Mouse (Mus musculus) central nervous system, embryonic 11.5 days (tissue): ENCODE data around the gene Arrb2. TPM values are rescaled to one million over a fixed set of nuclear protein-coding genes. Genes with fewer than 3 reads are reported as not detected.

Experiments
- polyA plus RNA-seq: library from polyadenylated mRNA; depleted of rRNA; stranded (reverse); fragments of >200 nt; gene quantifications from 2 replicates; pipeline ENCODE4 v1.2.3, GENCODE M21; 2012; rRNA removed

Gene Arrb2
- 49.1 and 64.2 TPM in 2 replicates for polyA plus RNA-seq

GRCm38 (mm10) chr11:70432048-70432894 is at the start of gene Arrb2:
Gene Arrb2, plus strand, starts transcription at chr11:70432635.

GRCm38 (mm10) chr11:70409594-70410296 is 22.7 kb upstream of the Arrb2 start, which contains the start of gene Pelp1:
Gene Pelp1, minus strand, starts transcription at chr11:70410031.

GRCm38 (mm10) chr11:70451797-70452498 is 19.5 kb downstream of the Arrb2 start, which contains the start of gene Med11:
Gene Med11, plus strand, starts transcription at chr11:70451919.

GRCm38 (mm10) chr11:70458688-70459600 is 26.5 kb downstream of the Arrb2 start, which contains the start of gene Zmynd15:
Gene Zmynd15, plus strand, starts transcription at chr11:70459433.

GRCm38 (mm10) chr11:70459601-70460101 is 27.2 kb downstream of the Arrb2 start, which contains the start of gene Cxcl16:
Gene Cxcl16, minus strand, starts transcription at chr11:70459984.

Other genes starting within 250 kb of the Arrb2 start
- gene Slc16a11, start 219.9 kb upstream of the Arrb2 start, polyA plus RNA-seq, result 0.35 and 0.47 TPM in 2 replicates
- 11.0 and 43.0 TPM in 2 replicates for gene Slc16a13, start 211.6 kb upstream of the Arrb2 start, polyA plus RNA-seq
- gene Bcl6b, start 202.8 kb upstream of the Arrb2 start, polyA plus RNA-seq, result 5.3 and 7.2 TPM in 2 replicates
- gene 0610010K14Rik, start 194.7 kb upstream of the Arrb2 start, polyA plus RNA-seq, result 152 and 226 TPM in 2 replicates
- 11.4 and 21.8 TPM in 2 replicates for gene Gm21988, start 192.8 kb upstream of the Arrb2 start, polyA plus RNA-seq
- 3.4 and 39.5 TPM in 2 replicates for gene Rnasek, start 192.8 kb upstream of the Arrb2 start, polyA plus RNA-seq
- gene Alox12, start 177.3 kb upstream of the Arrb2 start, polyA plus RNA-seq, result 2.6 and 3.1 TPM in 2 replicates
- gene Alox12e, start 110.0 kb upstream of the Arrb2 start, polyA plus RNA-seq, result not detected in 2 replicates
- 0.18 and 0.55 TPM in 2 replicates for gene Alox15, start 80.6 kb upstream of the Arrb2 start, polyA plus RNA-seq
- gene Pelp1, start 22.6 kb upstream of the Arrb2 start, polyA plus RNA-seq, result 34.7 and 45.0 TPM in 2 replicates
- gene Med11, start 19.3 kb downstream of the Arrb2 start, polyA plus RNA-seq, result 37.6 and 48.2 TPM in 2 replicates
- 0.47 and 0.52 TPM in 2 replicates for gene Zmynd15, start 26.8 kb downstream of the Arrb2 start, polyA plus RNA-seq
- 1.7 and 2.2 TPM in 2 replicates for gene Cxcl16, start 27.3 kb downstream of the Arrb2 start, polyA plus RNA-seq
- gene Tm4sf5, start 72.6 kb downstream of the Arrb2 start, polyA plus RNA-seq, result 1.2 and 1.3 TPM in 2 replicates
- 0.22 and 0.30 TPM in 2 replicates for gene Vmo1, start 82.0 kb downstream of the Arrb2 start, polyA plus RNA-seq
- gene Gltpd2, start 86.6 kb downstream of the Arrb2 start, polyA plus RNA-seq, result 0.25 and 0.60 TPM in 2 replicates
- gene Psmb6, start 92.7 kb downstream of the Arrb2 start, polyA plus RNA-seq, result 450 and 522 TPM in 2 replicates
- not detected in 2 replicates for gene Gm40193, start 100.3 kb downstream of the Arrb2 start, polyA plus RNA-seq
- gene Pld2, start 107.4 kb downstream of the Arrb2 start, polyA plus RNA-seq, result 7.3 and 9.7 TPM in 2 replicates
- 51.8 and 75.5 TPM in 2 replicates for gene Mink1, start 130.2 kb downstream of the Arrb2 start, polyA plus RNA-seq
- gene 4930544D05Rik, start 183.2 kb downstream of the Arrb2 start, polyA plus RNA-seq, result not detected in 2 replicates
- gene Chrne, start 186.6 kb downstream of the Arrb2 start, polyA plus RNA-seq, result not detected in 2 replicates
- 0.71 and 1.1 TPM in 2 replicates for gene Gp1ba, start 206.5 kb downstream of the Arrb2 start, polyA plus RNA-seq
- gene Rnf167, start 214.6 kb downstream of the Arrb2 start, polyA plus RNA-seq, result 65.1 and 75.1 TPM in 2 replicates
- gene Slc25a11, start 214.8 kb downstream of the Arrb2 start, polyA plus RNA-seq, result 97.5 and 110 TPM in 2 replicates
- gene Pfn1, start 222.0 kb downstream of the Arrb2 start, polyA plus RNA-seq, result 596 and 833 TPM in 2 replicates
- gene Eno3, start 224.6 kb downstream of the Arrb2 start, polyA plus RNA-seq, result 31.1 and 40.7 TPM in 2 replicates
- 113 and 176 TPM in 2 replicates for gene Spag7, start 236.8 kb downstream of the Arrb2 start, polyA plus RNA-seq